In genomic region chr12:69923128-69923527, GRCm38 (mm10) we compare ENCODE assay signal across 16 mouse cellular contexts. TPM values are rescaled to one million over a fixed set of nuclear protein-coding genes. Genes with fewer than 3 reads are reported as not detected.
DNase-seq lines count a peak whose midpoint lies in the region; ATAC-seq and TF ChIP-seq lines count a peak whose summit lies in the region.
"Had no signal": no experiment of that assay in that cellular context is flagged by ENCODE, and none has a peak within 500 bp of the region (broad histone marks: within the 10 kb centered on the region; RNA-seq: fewer than 3 reads in every experiment).

No protein-coding gene starts in this region.

- no peak overlapping the region for H3K9ac ChIP-seq in liver, embryonic 15.5 days
- H3K9ac ChIP-seq: embryonic facial prominence, embryonic 13.5 days; forebrain, embryonic 12.5 days; heart, embryonic 12.5 days; hindbrain, embryonic 15.5 days had no signal

- H3K9me3 ChIP-seq in liver, embryonic 15.5 days (replicated peaks), result no peaks in the 10 kb centered on the region
- H3K9me3 ChIP-seq: embryonic facial prominence, embryonic 13.5 days; forebrain, embryonic 12.5 days; heart, embryonic 12.5 days; hindbrain, embryonic 15.5 days had no signal

- no peaks in the 10 kb centered on the region for H3K27me3 ChIP-seq in liver, embryonic 15.5 days
- H3K27me3 ChIP-seq: embryonic facial prominence, embryonic 13.5 days; forebrain, embryonic 12.5 days; heart, embryonic 12.5 days; hindbrain, embryonic 15.5 days had no signal

- H3K36me3 ChIP-seq in liver, embryonic 15.5 days (replicated peaks), result no peaks in the 10 kb centered on the region
- H3K36me3 ChIP-seq: embryonic facial prominence, embryonic 13.5 days; heart, embryonic 12.5 days had no signal

- DNase-seq in layer of hippocampus, adult 2 months (ENCODE audit: low spot score in 2 of 2), result no peak
- no peak for DNase-seq in layer of hippocampus, adult 9-10 months (ENCODE audit: low spot score)
- peak; percentile 25 for DNase-seq in lung, postnatal 36 days
- no peak for DNase-seq in lung, postnatal 25 days (ENCODE audit: low spot score)
- no peak for DNase-seq in urinary bladder, adult 2 months (ENCODE audit: low spot score)
- DNase-seq: adrenal gland, adult 2 months; adrenal gland, postnatal 36 days; cerebellum, adult 8-10 months; cerebellum, postnatal 25 days had no signal

- peak; percentile 54 for TF ChIP-seq CTCF in layer of hippocampus, adult 2 months (conservative IDR thresholded peaks at IDR 0.05)

- no peak for ATAC-seq in liver, embryonic 15.5 days (ENCODE audit: insufficient read depth)
- no peak for ATAC-seq in frontal cortex, adult (ENCODE audit: low TSS enrichment)
- ATAC-seq: forebrain, embryonic 16.5 days had no signal

- peaks cover 29% of the 10 kb centered on the region for H3K4me1 ChIP-seq in liver, embryonic 15.5 days (replicated peaks)
- H3K4me1 ChIP-seq: embryonic facial prominence, embryonic 13.5 days; forebrain, embryonic 12.5 days; heart, embryonic 12.5 days; hindbrain, embryonic 15.5 days had no signal

- no peak overlapping the region for H3K4me3 ChIP-seq in layer of hippocampus, adult 2 months
- no peak overlapping the region for H3K4me3 ChIP-seq in liver, embryonic 15.5 days (replicated peaks)
- H3K4me3 ChIP-seq: embryonic facial prominence, embryonic 13.5 days; forebrain, embryonic 12.5 days; heart, embryonic 12.5 days; hindbrain, embryonic 15.5 days had no signal

- WGBS in liver, embryonic 15.5 days (ENCODE audit: insufficient replicate concordance), result 34% methylated on average over 3 of the region's 3 CpGs

- no peak overlapping the region for H3K4me2 ChIP-seq in liver, embryonic 15.5 days
- H3K4me2 ChIP-seq: embryonic facial prominence, embryonic 13.5 days; forebrain, embryonic 12.5 days; heart, embryonic 12.5 days; hindbrain, embryonic 15.5 days had no signal

- no peak overlapping the region for H3K27ac ChIP-seq in layer of hippocampus, adult 2 months
- peak overlapping the region; percentile 30 for H3K27ac ChIP-seq in liver, embryonic 15.5 days (replicated peaks)
- H3K27ac ChIP-seq: embryonic facial prominence, embryonic 13.5 days; forebrain, embryonic 12.5 days; hindbrain, embryonic 15.5 days had no signal

RNA-seq across cellular contexts. Expression of gene Map4k5, which starts 30.1 kb away (rescaled TPM):
- 10 to 100 TPM; 44.2 to 47.7 TPM for total RNA-seq in layer of hippocampus, adult 2 months (2021)
- 25.9 and 28.3 TPM in 2 replicates for polyA plus RNA-seq in liver, embryonic 15.5 days (2015; fragmentation: Nextera tagmentation; extraction: Ambion mirVana)
- polyA plus RNA-seq in urinary bladder, adult 2 months (2012; rRNA removed), result 23.3 and 29.0 TPM in 2 replicates

RNA-seq across cellular contexts. Expression of gene Atl1, which starts 30.7 kb away (rescaled TPM):
- total RNA-seq in layer of hippocampus, adult 2 months (2021), result 100 to 1,000 TPM; 195 TPM
- polyA plus RNA-seq in liver, embryonic 15.5 days (2015; fragmentation: Nextera tagmentation; extraction: Ambion mirVana), result 0.91 and 1.5 TPM in 2 replicates
- 6.8 and 9.1 TPM in 2 replicates for polyA plus RNA-seq in urinary bladder, adult 2 months (2012; rRNA removed)
